In the genomic region with DNA sequence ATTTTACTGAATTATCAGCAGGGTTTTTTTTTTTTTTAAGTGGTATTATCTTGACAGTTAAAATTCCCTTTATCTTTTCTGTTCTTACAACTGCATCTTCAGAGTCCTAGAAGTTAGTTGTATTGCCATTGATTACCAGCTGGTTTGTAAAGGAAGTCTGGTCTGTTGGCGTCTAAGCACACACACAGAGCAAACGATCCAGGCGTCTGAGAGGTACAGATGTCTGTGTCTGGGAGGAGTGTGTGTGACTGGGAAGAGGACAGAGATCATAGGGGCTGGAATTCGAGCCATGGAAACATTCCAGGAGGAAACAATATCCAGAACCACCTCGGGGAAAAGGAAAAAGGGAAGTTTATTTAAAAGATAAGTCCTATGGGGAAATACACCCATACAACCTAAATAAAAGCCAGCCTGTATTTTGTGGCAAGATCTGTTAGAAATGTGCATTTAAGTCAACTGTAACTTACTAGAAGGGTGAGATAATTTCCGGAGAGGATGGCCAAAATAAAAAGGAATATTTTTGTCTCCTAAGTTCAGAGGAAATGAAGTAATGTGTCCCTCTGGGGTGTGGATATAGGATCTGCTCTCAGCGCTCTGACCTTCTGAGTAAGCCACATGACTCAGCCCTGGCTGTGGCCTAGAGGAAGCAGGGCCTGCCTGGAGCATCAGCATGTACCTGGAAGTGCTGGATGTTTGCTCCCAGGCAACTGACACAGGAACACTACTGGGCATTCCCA, we compare ENCODE assay signal across 9 mouse cellular contexts.
DNase-seq lines count a peak whose midpoint lies in the region; ATAC-seq and TF ChIP-seq lines count a peak whose summit lies in the region.
"Had no signal": no experiment of that assay in that cellular context is flagged by ENCODE, and none has a peak within 500 bp of the region (broad histone marks: within the 10 kb centered on the region; RNA-seq: fewer than 3 reads in every experiment).

No protein-coding gene starts in this region.

- no peak overlapping the region for H3K4me2 ChIP-seq in embryonic facial prominence, embryonic 14.5 days (ENCODE audit: low read depth, low read length)
- H3K4me2 ChIP-seq in lung, embryonic 14.5 days: no peak overlapping the region

- TF ChIP-seq CTCF in lung, embryonic 14.5 days (IDR thresholded peaks at IDR 0.05; ENCODE audit: low read depth): no peak

- H3K36me3 ChIP-seq in embryonic facial prominence, embryonic 14.5 days (ENCODE audit: control insufficient read depth, insufficient read depth, low read length): 0 out of 2 replicates have a peak, but pooled peaks cover 6% of the 10 kb centered on the region
- peaks cover 9% of the 10 kb centered on the region for H3K36me3 ChIP-seq in lung, embryonic 14.5 days (ENCODE audit: insufficient read depth)

- peak overlapping the region; percentile 35 for H3K27ac ChIP-seq in embryonic facial prominence, embryonic 14.5 days (replicated peaks; ENCODE audit: low read depth, low read length)
- peak overlapping the region; percentile 34 for H3K27ac ChIP-seq in lung, embryonic 14.5 days (ENCODE audit: low read depth)

- no peaks in the 10 kb centered on the region for H3K9me3 ChIP-seq in embryonic facial prominence, embryonic 14.5 days (ENCODE audit: control insufficient read depth, low read length)
- no peaks in the 10 kb centered on the region for H3K9me3 ChIP-seq in lung, embryonic 14.5 days (ENCODE audit: low read depth, low read length)

- H3K27me3 ChIP-seq in embryonic facial prominence, embryonic 14.5 days (replicated peaks; ENCODE audit: control insufficient read depth, insufficient read depth, low read length): no peaks in the 10 kb centered on the region
- H3K27me3 ChIP-seq in lung, embryonic 14.5 days (ENCODE audit: insufficient read depth, low read length): no peaks in the 10 kb centered on the region

- no peak overlapping the region for H3K9ac ChIP-seq in embryonic facial prominence, embryonic 14.5 days (ENCODE audit: low read depth, low read length)
- H3K9ac ChIP-seq in lung, embryonic 14.5 days: no peak overlapping the region

- H3K4me3 ChIP-seq in embryonic facial prominence, embryonic 14.5 days (ENCODE audit: low read depth, low read length): no peak overlapping the region
- no peak overlapping the region for H3K4me3 ChIP-seq in lung, embryonic 14.5 days (ENCODE audit: low read depth, low read length)
- H3K4me3 ChIP-seq: erythroblast, embryonic 14.5 days had no signal

- DNase-seq in adrenal gland, adult (ENCODE audit: inconsistent age in 2 of 2, low spot score in 1 of 2): peak; percentile 37 to 59
- DNase-seq in adrenal gland, adult 18-20 months (ENCODE audit: low spot score in 2 of 2): no peak
- DNase-seq in embryonic facial prominence, embryonic 14.5 days (ENCODE audit: low spot score): peak; percentile 84
- DNase-seq in heart, postnatal 4 days: peak; percentile 67
- DNase-seq in lung, embryonic 14.5 days: peak; percentile 49
- DNase-seq in frontal cortex, postnatal 36 days (ENCODE audit: low spot score in 2 of 2): no peak
- no peak for DNase-seq in spleen, postnatal 14 days (ENCODE audit: low spot score in 2 of 2)
- no peak for DNase-seq in layer of hippocampus, postnatal 14 days (ENCODE audit: low spot score in 2 of 2)

- 13% methylated on average over 7 of the region's 7 CpGs for WGBS in embryonic facial prominence, embryonic 14.5 days
- WGBS in lung, embryonic 14.5 days: 19% methylated on average over 7 of the region's 7 CpGs

- H3K4me1 ChIP-seq in embryonic facial prominence, embryonic 14.5 days (ENCODE audit: control insufficient read depth, insufficient read depth, low read length): 0 out of 2 replicates have a peak, but pooled peaks cover 4% of the 10 kb centered on the region
- H3K4me1 ChIP-seq in lung, embryonic 14.5 days (ENCODE audit: insufficient read depth): no peaks in the 10 kb centered on the region

- ATAC-seq in embryonic facial prominence, embryonic 14.5 days (ENCODE audit: low read depth): peak; percentile 83
- ATAC-seq in lung, embryonic 14.5 days (ENCODE audit: insufficient read depth): peak; percentile 86

Comparison
In these comparisons a context has a peak if more than half of its experiments do, and no peak if none do; other contexts are left out.
1. DNase-seq: peak in adrenal gland, adult (2 of 2), embryonic facial prominence, embryonic 14.5 days (single experiment), heart, postnatal 4 days (single experiment) and lung, embryonic 14.5 days (single experiment); none in adrenal gland, adult 18-20 months (0 of 2), frontal cortex, postnatal 36 days (0 of 2), spleen, postnatal 14 days (0 of 2) and layer of hippocampus, postnatal 14 days (0 of 2).